Mouse (Mus musculus) forebrain, embryonic 13.5 days (tissue): ENCODE results near the gene Ipo9. TPM values are rescaled to one million over a fixed set of nuclear protein-coding genes. Genes with fewer than 3 reads are reported as not detected.

Source experiments
- ATAC-seq: fragments of 200-750 bp; cut with Nextera tagmentation; 2 replicates; pipeline ENCODE4 v1.8.0; 2017
- H3K27ac ChIP-seq: fragments of 300-500 bp; sonication (generic); 2 replicates; pipeline ENCODE4 v1.5.1; 2015; ENCODE audit warnings: inconsistent platforms, mild to moderate bottlenecking, moderate library complexity
- H3K27me3 ChIP-seq: fragments of 300-500 bp; sonication (generic); 2 replicates; pipeline ENCODE4 v1.6.1; 2015; ENCODE audit warnings: mild to moderate bottlenecking, inconsistent platforms
- H3K36me3 ChIP-seq: fragments of 300-500 bp; sonication (generic); 2 replicates; pipeline ENCODE4 v1.6.1; 2015; ENCODE audit warnings: mild to moderate bottlenecking, inconsistent platforms; ENCODE audit not compliant: poor library complexity, severe bottlenecking
- H3K4me1 ChIP-seq: fragments of 300-500 bp; sonication (generic); 2 replicates; pipeline ENCODE4 v1.6.1; 2015; ENCODE audit warnings: inconsistent platforms
- H3K4me2 ChIP-seq: fragments of 300-500 bp; sonication (generic); 2 replicates; pipeline ENCODE4 v1.6.1; 2015; ENCODE audit warnings: inconsistent platforms, mild to moderate bottlenecking, moderate library complexity
- H3K4me3 ChIP-seq: fragments of 300-500 bp; sonication (generic); 2 replicates; pipeline ENCODE4 v1.5.1; 2015; ENCODE audit warnings: mild to moderate bottlenecking, inconsistent platforms
- H3K9ac ChIP-seq: fragments of 300-500 bp; sonication (generic); 2 replicates; pipeline ENCODE4 v1.6.1; 2015; ENCODE audit warnings: mild to moderate bottlenecking, inconsistent platforms
- H3K9me3 ChIP-seq: fragments of 300-500 bp; sonication (generic); replicated peaks from 2 replicates; pipeline ENCODE4 v1.6.1; 2016; ENCODE audit warnings: inconsistent platforms
- WGBS: fragments of 180-500 bp; shearing (Covaris S2); methylation state at CpG from one replicate; pipeline ENCODE4 v1.1.7; 2015; 5-methylcytosine and 5-hydroxymethylcytosine counted together
- microRNA-seq: library from miRNA; unstranded; fragments of <30 nt; microRNA quantifications from one replicate; pipeline ENCODE4, GENCODE M21; 2016
- polyA plus RNA-seq: library from polyadenylated mRNA; unstranded; fragments of >200 nt; fragmentation: Nextera tagmentation; extraction: Ambion mirVana; gene quantifications from 2 replicates; pipeline ENCODE4 v1.2.1, GENCODE M21; 2015

Ipo9 gene
- polyA plus RNA-seq, 1 experiment from 2014 or later = 149 TPM

- 0 out of 2 replicates have a peak, but pooled peaks cover 5% of the 10 kb centered on the region for H3K36me3 ChIP-seq
- no peaks in the 10 kb centered on the region; the same call in 1 of the 2 replicates for H3K9me3 ChIP-seq
- H3K9ac ChIP-seq = no peak overlapping the region
- H3K4me2 ChIP-seq = no peak overlapping the region
- ATAC-seq = no peak
- H3K27me3 ChIP-seq = no peaks in the 10 kb centered on the region
- peaks cover 30% of the 10 kb centered on the region for H3K4me1 ChIP-seq
- H3K27ac ChIP-seq = no peak overlapping the region
- no peak overlapping the region for H3K4me3 ChIP-seq
Observed at GRCm38 (mm10) chr1:135366380-135366779, 63.9 kb downstream of the Ipo9 start.

GRCm38 (mm10) chr1:135363446-135363845 is 66.9 kb downstream of the Ipo9 start:
- no peak for ATAC-seq
- H3K4me3 ChIP-seq = no peak overlapping the region

GRCm38 (mm10) chr1:135362115-135362514 is 68.2 kb downstream of the Ipo9 start:
- Histone ChIP-seq H3K4me1 (no peaks in the 10 kb centered on the region), H3K4me3 (no peak overlapping the region), H3K4me2 (no peak overlapping the region), H3K27ac (no peak overlapping the region), H3K36me3 (no peaks in the 10 kb centered on the region), H3K27me3 (no peaks in the 10 kb centered on the region), H3K9me3 (no peaks in the 10 kb centered on the region; the same call in 1 of the 2 replicates), H3K9ac (no peak overlapping the region)
- ATAC-seq = no peak

More at GRCm38 (mm10) chr1:135363446-135363845, 66.9 kb downstream of the Ipo9 start:
- H3K27ac ChIP-seq = no peak overlapping the region
- peaks cover 9% of the 10 kb centered on the region for H3K4me1 ChIP-seq
- WGBS = 94% methylated on average over 8 of the region's 8 CpGs
- H3K4me2 ChIP-seq = no peak overlapping the region
- no peak overlapping the region for H3K9ac ChIP-seq
- no peaks in the 10 kb centered on the region; the same call in 1 of the 2 replicates for H3K9me3 ChIP-seq
- no peaks in the 10 kb centered on the region for H3K27me3 ChIP-seq
- H3K36me3 ChIP-seq = no peaks in the 10 kb centered on the region

GRCm38 (mm10) chr1:135361491-135361890 is 68.8 kb downstream of the Ipo9 start:
- Histone ChIP-seq H3K9ac (no peak overlapping the region), H3K4me2 (no peak overlapping the region), H3K27me3 (no peaks in the 10 kb centered on the region), H3K4me1 (no peaks in the 10 kb centered on the region), H3K36me3 (no peaks in the 10 kb centered on the region), H3K4me3 (no peak overlapping the region), H3K9me3 (no peaks in the 10 kb centered on the region; the same call in 1 of the 2 replicates), H3K27ac (no peak overlapping the region)
- 83% methylated on average over 4 of the region's 4 CpGs for WGBS
- no peak for ATAC-seq

- no peak overlapping the region for H3K4me2 ChIP-seq
- H3K4me1 ChIP-seq = no peaks in the 10 kb centered on the region
- 52% methylated on average over 2 of the region's 2 CpGs for WGBS
- H3K27ac ChIP-seq = no peak overlapping the region
- H3K36me3 ChIP-seq = no peaks in the 10 kb centered on the region
- no peaks in the 10 kb centered on the region; the same call in 1 of the 2 replicates for H3K9me3 ChIP-seq
- ATAC-seq = no peak
- H3K27me3 ChIP-seq = no peaks in the 10 kb centered on the region
- no peak overlapping the region for H3K4me3 ChIP-seq
- H3K9ac ChIP-seq = no peak overlapping the region
Observed at GRCm38 (mm10) chr1:135359071-135359470, 71.2 kb downstream of the Ipo9 start.

GRCm38 (mm10) chr1:135351953-135352352 is 78.3 kb downstream of the Ipo9 start:
- Histone ChIP-seq H3K4me1 (no peaks in the 10 kb centered on the region), H3K9ac (no peak overlapping the region), H3K36me3 (no peaks in the 10 kb centered on the region), H3K27me3 (no peaks in the 10 kb centered on the region), H3K27ac (no peak overlapping the region), H3K4me3 (no peak overlapping the region), H3K9me3 (no peaks in the 10 kb centered on the region), H3K4me2 (no peak overlapping the region)
- no peak for ATAC-seq
- 86% methylated on average over 3 of the region's 3 CpGs for WGBS

GRCm38 (mm10) chr1:135347498-135348169 is 82.7 kb downstream of the Ipo9 start:
- H3K4me1 ChIP-seq = no peaks in the 10 kb centered on the region
- no peak overlapping the region for H3K27ac ChIP-seq
- H3K27me3 ChIP-seq = no peaks in the 10 kb centered on the region
- no peaks in the 10 kb centered on the region for H3K9me3 ChIP-seq
- H3K4me2 ChIP-seq = no peak overlapping the region
- ATAC-seq = no peak
- 56% methylated on average over 4 of the region's 4 CpGs for WGBS
- no peak overlapping the region for H3K4me3 ChIP-seq
- no peak overlapping the region for H3K9ac ChIP-seq
- H3K36me3 ChIP-seq = no peaks in the 10 kb centered on the region

- 75% methylated on average over 3 of the region's 3 CpGs for WGBS
- ATAC-seq = no peak
Observed at GRCm38 (mm10) chr1:135346891-135347290, 83.4 kb downstream of the Ipo9 start.

GRCm38 (mm10) chr1:135344026-135344425 is 86.3 kb downstream of the Ipo9 start:
- ATAC-seq = no peak
- Histone ChIP-seq H3K4me2 (no peak overlapping the region), H3K27me3 (no peaks in the 10 kb centered on the region), H3K9ac (no peak overlapping the region), H3K4me3 (no peak overlapping the region), H3K9me3 (no peaks in the 10 kb centered on the region), H3K36me3 (no peaks in the 10 kb centered on the region), H3K27ac (no peak overlapping the region), H3K4me1 (no peaks in the 10 kb centered on the region)
- 54% methylated on average over 4 of the region's 4 CpGs for WGBS

More at GRCm38 (mm10) chr1:135346891-135347290, 83.4 kb downstream of the Ipo9 start:
- H3K4me2 ChIP-seq = no peak overlapping the region
- no peaks in the 10 kb centered on the region for H3K4me1 ChIP-seq
- H3K27ac ChIP-seq = no peak overlapping the region
- H3K36me3 ChIP-seq = no peaks in the 10 kb centered on the region
- no peak overlapping the region for H3K9ac ChIP-seq
- H3K27me3 ChIP-seq = no peaks in the 10 kb centered on the region
- H3K4me3 ChIP-seq = no peak overlapping the region
- H3K9me3 ChIP-seq = no peaks in the 10 kb centered on the region

- no peak overlapping the region for H3K4me3 ChIP-seq
- ATAC-seq = no peak
- no peak overlapping the region for H3K27ac ChIP-seq
- H3K9ac ChIP-seq = no peak overlapping the region
- no peaks in the 10 kb centered on the region for H3K27me3 ChIP-seq
- no peaks in the 10 kb centered on the region for H3K9me3 ChIP-seq
- no peaks in the 10 kb centered on the region for H3K4me1 ChIP-seq
- WGBS = 89% methylated on average over 8 of the region's 8 CpGs
- no peaks in the 10 kb centered on the region for H3K36me3 ChIP-seq
- no peak overlapping the region for H3K4me2 ChIP-seq
Observed at GRCm38 (mm10) chr1:135341947-135342346, 88.4 kb downstream of the Ipo9 start.

Small RNA genes within 50 kb of the gene (microRNA-seq; reads per million reads assigned to microRNA genes)
- gene Mir1231 = not detected

Other genes with a start within 250 kb of the Ipo9 start
- 0.22 and 0.34 TPM in 2 replicates for gene Elf3, start 171.9 kb downstream of the Ipo9 start, polyA plus RNA-seq
- 86.2 and 90.3 TPM in 2 replicates for gene Rnpep, start 146.4 kb downstream of the Ipo9 start, polyA plus RNA-seq
- gene Timm17a, start 116.7 kb downstream of the Ipo9 start, polyA plus RNA-seq = 167 and 179 TPM in 2 replicates
- 0.22 and 0.30 TPM in 2 replicates for gene Lmod1, start 105.7 kb downstream of the Ipo9 start, polyA plus RNA-seq
- 70.0 and 84.4 TPM in 2 replicates for gene Shisa4, start 55.3 kb downstream of the Ipo9 start, polyA plus RNA-seq
- 30.6 and 33.3 TPM in 2 replicates for gene Nav1, start 176.8 kb upstream of the Ipo9 start, polyA plus RNA-seq